Mouse (Mus musculus): ENCODE results near the gene Ski.
A peak's percentile ranks its signal among the peaks of the same experiment; 100 is the strongest.

Ski gene

DNA sequence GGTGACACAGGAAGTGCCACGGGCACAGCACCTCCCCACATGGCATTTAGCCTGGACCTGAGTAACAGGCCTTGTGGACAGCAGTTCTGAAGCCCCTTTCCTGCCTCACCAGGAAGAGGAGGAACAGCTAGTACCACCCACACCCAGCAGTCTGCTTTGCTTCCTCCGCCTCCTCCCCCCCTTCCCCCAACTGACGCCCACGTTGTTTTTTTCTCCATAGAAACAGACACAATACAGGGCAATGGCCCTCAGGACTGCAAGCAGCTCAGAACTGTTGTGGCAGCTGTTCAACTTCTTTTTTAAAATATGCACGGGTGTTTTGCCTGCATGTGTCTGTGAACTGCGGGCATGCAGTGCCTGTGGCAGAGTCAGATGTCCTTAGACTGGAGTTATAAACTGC lies 44.1 kb downstream of the Ski start:
- DNase-seq (ENCODE audit: low read depth, low spot score) = peak; percentile 71

DNA sequence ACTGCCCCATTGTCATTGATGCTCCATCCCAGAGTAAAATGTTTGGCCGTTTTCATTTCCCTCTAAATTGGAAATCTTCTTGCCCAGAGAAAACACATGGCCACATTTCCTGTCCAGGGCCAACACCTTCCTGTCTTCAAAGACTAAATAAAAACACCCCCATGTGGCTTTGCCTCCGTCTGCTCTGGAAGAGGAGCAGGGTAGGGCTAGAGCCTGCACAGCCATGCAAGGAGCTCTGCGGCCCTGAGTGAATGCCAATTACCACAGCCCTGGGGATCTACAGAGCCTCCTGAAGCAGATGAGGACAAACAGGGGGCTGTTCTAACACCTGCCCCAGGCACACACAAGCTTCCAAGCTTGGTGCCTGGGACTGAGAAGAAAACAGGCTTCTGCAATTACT lies 46.2 kb downstream of the Ski start:
- DNase-seq (ENCODE audit: low read depth, low spot score) = no peak

DNA sequence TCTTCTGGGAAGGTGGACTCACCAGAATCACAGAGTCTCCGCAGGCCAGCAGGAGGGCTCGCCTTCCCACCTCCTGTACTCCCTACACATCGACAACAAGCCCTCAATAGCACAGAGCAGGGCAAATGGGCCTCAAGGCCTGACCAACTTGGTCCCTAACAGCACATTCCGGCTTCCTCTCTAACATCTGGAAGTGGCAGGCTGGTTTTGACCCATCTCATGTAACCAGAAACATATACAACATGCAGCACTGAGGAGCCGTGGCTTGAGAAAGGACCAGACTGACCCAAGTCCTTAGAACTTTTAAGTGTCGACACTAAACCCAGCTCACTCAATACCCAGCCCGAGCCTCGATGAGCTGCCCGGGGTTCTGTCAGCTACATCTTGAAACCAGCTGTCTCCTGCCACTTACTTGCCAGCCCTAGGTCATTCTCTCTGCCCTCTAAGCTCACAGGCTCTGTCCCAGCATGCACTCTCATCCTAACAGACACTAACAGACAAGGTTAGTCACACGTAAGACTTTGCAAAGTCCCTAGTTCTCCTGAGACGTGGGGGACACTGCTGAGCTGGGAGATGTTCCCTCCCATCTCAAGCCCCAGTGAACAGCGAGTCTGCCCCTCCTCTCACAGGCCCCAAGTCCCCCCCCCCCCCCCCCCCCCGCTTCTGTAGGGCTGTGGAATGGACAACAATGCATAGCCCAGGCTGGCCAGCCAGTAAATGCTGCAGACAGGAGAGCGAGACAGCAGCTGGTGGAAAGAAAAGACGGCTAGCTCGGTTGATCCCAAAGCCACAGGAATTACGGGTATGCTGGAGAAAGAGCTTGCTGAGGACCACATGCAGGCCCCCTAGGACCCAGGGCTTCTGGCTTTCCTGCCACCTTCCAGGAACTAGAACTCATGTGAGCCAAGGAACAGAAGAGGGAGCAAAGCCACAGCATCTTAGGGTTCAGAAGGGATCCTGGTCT lies 48.3 kb downstream of the Ski start:
- DNase-seq (ENCODE audit: low read depth, low spot score) = no peak

DNA sequence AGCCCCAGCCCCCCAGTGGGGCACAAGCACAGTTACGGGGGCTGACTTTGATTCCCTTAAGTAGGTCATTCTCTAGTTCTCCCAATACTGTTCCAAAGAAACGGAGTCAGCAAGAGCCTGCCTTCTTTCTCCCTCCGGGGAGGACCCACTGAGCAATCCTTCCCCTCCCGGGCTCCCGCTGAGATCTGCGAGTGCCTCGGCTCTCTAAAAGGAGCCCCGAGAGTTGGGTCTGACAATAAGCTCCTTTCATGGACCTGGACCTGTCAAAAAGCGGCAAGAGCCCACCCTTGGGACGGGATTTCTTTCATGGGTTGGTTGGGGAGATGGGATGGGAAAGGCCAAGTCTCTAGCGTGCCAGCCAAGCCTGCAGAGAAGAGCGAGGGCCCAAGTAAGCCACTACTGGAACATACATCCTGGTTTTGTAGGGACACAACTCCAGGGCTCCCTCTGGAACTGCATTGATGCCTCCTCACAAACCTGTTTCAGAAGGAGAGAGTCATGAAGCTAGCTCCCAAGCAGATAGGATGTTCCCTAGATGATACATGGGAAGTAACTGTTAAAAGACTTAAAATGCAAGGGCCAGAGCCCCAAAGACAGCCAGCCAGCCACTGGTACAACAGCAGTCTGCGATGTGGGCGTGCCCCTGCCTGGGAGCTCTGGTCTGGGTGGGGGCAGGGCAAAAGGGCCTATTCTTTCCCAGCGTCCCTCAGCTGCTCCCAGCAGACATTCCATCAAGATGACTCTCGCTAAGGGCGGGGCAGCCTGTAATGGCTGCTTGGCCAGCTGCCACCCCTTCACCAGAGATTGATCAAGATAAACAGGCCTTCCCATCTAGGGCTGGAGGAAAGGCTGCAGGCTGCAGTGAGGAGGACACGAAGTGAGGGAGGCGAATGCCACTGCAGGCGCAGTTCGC lies 49.2 kb downstream of the Ski start:
- peak; percentile 93 for DNase-seq (ENCODE audit: low read depth, low spot score)

DNA sequence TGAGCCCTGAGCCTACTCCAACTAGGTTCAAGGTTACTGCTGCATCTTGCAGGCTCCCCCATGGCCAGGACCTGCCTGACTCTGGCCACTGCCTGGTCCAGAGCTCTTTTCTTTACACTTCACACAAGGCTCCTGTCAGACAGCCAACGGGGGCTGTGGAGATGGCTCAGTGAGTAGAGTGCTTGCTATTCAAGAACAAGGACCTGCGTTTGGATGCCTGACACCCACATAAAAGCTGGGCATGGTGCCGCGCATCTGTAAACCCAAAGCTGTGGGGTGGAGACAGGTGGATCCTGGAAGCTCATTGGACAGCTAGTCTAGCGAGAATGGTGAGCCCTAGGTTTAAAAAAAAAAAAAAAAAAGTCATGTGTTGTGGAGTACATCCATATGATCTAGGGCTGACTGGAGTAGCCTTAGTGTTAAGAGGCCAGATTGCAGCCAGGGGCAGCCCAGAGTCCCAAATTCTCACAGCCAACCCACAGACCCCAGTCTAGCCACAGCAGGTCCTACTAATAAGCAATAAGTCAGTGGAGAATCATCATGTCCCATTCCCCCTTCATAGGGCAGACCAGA lies 50.3 kb downstream of the Ski start:
- DNase-seq (ENCODE audit: low read depth, low spot score) = no peak

DNA sequence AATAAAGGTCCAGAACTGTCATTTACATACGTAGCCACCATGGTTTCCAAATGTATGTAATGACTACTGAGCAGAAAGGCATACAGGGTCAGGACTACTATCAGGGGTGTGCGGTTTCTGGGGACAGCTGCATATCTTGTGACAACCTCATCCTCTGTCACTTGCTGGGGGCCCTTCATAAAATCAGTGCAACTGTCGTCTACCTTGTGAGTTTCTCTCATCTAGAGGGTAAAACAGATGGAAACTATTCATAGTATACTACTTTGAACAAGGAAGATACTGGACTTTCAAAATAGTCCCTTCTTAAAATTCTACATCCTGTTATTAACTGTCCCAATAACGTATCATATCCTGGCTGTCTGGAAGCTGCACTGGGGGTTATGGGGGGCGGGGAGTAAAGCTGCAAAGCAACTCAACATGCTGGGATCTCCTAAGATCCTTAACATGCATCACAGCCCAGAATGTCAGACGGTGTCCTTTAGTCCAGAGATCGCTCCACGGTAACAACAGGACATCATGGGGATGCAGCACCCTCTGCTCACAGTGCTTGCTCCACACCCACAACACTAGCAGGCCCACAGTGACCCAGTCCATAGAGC lies 51.7 kb downstream of the Ski start:
- DNase-seq (ENCODE audit: low read depth, low spot score) = no peak

DNA sequence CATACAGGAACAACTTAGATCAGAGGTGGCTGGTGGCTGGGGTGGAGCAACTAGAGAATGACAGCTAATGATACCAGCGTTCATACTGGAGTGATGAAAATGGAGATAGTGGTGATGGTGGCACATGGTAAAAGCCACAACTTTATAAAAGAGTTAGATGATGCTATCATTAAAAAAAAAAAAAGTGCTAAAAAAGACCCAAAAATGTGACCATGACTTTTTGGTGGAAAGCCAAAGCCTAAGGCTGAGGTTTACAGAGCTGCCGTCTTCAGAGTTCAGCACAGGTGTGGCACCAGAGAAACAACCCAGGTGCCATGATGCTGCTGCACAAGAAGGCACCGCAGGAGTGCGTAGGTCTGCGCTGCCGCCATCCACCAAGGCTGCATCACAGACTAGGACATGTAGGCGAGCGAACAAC lies 53.5 kb downstream of the Ski start:
- no peak for DNase-seq (ENCODE audit: low read depth, low spot score)

DNA sequence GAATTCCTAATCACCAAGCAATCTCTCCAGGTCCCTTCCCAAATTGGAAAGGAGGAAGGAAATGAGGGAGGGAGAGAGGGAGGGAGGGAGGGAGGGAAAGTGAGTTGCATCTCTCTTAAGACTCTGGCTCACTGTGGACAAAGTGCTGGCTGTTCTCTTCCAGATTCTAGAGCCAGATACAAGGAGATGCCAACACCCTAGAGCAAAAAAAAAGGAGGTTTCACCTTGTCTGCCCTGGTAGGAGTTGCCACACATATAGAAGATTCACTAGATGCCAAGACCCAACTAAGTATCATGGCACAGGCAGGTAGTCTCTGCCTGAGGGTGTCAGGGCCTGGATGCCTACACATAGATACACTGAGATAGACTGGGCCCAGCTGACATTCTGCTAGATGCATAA lies 56.5 kb downstream of the Ski start:
- no peak for DNase-seq (ENCODE audit: low read depth, low spot score)

DNA sequence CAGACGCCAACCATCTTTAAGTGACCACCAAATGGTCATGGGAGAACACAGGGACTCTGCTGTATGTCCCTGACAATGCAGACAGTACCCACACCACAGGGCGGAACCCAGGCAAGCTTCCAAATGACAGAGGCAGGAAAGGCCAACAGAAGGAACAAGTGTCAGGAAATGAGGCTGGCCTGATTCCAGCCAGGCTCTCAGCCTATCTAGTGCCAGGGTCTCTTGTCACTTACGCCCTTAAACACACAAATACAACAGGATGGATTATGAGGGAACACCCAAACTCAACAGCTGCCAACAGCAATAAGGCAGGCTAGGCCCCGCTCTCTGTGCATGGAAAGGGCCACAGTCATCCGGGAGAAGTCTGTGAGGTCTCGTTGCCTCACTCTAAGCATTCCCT lies 57.8 kb downstream of the Ski start:
- DNase-seq (ENCODE audit: low read depth, low spot score) = no peak

DNA sequence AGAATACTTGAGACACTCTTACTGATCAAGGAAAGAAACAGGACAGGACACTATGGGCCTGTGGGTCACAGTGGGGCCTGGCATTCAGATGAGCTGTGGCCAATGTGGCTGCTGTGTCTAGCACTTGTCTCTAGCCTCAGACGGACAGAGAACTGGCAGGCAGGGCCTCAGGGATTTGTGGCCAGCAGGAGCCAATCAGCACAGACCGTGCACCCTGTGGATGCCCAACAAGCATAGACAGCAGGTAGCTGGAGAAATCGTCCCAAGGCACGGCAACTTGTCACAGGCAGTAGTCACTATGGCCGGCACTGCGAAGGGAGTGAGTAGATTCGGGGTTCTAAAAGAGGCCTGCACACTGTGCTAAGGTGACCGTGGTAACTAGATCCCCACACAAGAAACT lies 58.7 kb downstream of the Ski start:
- peak; percentile 61 for DNase-seq (ENCODE audit: low read depth, low spot score)

DNA sequence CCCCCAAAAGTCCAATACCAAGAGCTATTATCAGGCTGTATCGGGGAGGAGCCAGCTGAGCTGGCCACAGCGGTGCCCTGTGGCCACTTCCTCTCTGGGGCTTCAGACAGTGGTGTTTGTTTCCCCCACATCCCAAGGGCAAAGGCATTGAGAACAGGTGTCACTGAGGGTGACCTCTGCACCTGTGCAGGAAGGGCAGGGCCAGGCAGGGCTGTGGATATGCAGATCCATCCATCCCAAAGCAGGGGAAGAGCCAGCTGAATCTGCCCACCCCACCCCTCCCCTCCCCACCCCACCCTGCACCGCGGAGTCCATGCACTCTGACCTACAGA lies 59.1 kb downstream of the Ski start:
- DNase-seq (ENCODE audit: low read depth, low spot score) = peak; percentile 90

DNA sequence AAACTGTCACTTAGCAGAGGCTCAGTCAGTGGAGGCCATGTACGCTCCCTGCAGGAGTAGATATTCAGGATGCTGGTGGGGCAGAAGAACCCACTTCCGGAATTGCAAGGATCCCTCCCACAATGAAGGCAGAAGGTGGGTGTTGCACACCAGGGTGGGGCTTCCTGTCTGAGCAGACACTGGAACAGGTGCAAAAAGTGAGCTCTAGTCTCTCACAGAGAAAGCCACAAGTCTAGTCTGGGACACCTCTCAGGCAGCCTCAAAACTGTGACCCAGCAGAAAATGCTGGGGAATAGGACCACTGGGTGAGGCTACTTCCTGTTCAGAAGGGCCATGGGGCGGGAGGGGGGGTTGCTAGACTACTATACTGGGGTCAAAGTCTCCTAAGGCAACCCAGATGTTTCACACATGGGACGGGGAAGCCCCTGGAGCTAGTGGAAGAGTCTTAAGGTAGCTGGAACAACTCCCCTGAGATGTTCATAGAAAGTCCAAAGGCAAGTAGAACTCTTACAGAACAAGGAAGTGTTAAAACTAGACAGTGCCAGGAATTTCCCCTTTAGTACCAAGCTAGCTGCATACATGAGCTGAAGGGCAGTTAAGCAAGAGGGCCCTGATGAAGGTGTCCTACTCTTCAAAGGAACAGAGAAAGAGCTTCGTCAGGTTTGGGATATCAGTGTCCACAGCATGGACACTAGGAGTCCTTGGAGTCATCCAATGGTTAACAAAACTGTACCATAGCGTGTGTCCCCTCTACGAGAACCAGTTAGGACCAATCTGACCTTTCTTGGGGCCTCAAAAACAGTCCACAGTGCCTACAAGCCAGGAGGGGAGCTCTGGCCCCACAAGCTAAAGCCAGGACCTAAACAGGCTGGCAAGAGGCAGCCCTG lies 59.7 kb downstream of the Ski start:
- peak; percentile 72 for DNase-seq (ENCODE audit: low read depth, low spot score)

DNA sequence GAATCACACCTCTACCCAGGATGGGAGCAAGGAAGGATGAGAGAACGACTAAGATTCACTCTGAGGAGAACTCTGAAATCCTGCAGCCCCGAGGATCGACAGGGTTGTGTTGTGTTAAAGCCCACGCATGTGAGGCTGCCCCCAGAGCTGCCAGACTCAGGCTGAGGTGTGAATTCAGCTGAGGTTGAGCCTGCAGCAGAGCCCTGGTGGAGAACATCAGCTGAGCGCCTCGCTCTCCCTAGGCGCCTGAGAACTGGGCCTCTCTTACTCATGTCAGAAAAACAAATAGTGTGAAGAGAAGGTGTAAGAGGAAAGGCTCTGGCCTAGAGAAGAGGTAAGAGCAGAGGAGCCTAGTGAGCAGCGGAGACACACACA lies 63.9 kb downstream of the Ski start:
- DNase-seq (ENCODE audit: low read depth, low spot score) = no peak

DNA sequence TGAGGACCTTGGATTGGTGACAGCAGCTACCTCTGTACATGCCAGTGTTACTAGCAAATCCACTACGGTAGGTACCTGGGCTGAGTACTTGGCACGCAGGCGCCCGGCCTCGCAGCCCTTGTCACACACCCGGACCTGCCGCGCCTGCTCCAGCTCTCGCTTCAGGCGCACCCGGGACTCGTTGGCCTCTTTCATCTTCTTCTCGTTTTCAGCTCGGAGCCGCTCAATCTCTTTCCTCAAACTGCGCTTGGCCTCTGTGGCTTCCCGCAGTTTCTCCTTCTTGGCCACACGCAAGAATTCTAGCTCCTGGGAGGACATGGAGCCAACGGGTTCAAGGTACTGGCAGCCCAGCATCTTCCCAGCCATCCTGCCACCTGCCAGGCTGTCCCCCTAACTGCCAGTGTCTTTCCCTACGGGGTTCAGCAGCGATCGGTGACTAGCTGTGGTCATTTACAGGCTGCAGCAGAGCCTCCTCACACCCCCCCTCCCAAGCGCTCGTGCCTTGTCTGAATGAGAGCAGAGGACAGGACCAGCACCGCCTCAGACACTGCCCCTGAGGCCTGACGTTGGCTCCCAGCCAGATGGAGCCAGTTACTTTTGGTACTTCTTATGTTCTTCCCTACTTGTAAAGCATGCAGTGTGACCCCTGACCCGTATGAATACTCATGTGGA lies 64.4 kb downstream of the Ski start:
- no peak for DNase-seq (ENCODE audit: low read depth, low spot score)

DNA sequence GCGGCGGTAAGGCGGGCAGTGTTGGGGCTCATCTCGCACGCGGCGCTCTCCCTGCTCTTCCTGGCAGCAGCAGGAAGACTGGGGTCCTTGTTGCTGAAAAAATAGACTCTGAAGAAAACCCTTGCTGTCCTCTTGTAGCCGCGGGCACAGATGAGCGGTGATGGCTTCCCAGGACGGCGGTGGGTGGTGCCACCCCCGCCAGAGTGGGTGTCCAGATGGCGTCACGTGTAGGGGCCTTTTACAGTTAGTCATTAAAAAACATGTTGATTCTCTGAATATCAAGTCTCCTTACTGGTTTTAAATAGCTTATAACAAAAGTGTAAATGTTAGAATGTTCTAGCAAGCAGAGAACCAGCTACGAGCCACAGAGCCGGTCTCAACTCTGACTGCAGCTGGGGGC lies 65.7 kb downstream of the Ski start:
- no peak for DNase-seq (ENCODE audit: low read depth, low spot score)

DNA sequence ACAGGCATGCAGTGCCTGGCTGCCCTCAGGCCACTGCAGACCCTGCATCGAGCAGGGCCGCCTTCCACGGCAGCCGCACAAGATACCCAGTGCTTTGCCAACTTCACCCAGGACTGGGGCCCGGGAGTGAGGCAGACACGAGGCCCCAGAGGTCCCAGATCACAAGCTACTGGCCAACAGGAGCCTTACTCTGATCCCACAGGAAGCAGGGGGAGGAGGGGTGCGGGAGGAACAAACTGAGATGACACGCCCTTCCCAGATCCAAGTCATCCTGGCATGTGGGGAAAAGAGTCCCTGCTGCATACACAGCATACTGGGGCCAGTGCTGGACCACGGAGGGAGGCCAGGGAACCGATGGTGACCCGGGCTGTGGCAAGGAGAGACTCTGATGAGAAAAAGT lies 67.4 kb downstream of the Ski start:
- DNase-seq (ENCODE audit: low read depth, low spot score) = peak; percentile 47

DNA sequence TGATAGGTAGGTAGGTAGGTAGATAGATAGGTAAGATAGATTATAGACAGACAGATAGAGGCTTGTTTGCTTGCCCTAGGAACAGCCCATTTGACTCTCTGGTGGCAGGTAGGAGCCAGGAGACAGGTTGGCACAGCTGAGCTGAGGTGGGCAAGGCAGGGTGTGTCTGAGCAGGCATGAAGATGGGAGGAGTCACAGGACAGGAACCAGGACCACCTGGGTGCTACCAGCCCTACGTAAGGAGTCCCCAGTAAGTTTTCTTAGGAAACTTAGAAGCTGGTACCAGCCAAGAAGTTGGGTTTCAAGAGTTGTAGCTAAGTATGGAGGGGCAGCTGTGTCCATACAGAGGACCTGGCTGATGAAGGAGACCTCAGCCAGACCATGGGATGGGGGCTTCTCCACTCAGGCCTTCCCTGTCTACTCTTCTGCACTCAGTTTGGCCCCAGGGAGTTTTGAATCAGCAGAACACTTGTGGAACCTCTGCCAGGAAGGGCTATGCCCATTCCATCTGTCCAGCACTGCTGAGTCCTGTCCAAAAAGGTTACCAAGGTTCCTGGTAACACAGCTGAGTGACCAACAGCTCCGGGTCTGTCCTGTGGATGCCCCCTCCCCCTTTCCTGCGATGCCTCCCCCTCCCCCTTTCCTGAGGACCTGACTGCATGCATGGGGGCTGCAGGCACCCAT lies 68.9 kb downstream of the Ski start:
- DNase-seq (ENCODE audit: low read depth, low spot score) = no peak

DNA sequence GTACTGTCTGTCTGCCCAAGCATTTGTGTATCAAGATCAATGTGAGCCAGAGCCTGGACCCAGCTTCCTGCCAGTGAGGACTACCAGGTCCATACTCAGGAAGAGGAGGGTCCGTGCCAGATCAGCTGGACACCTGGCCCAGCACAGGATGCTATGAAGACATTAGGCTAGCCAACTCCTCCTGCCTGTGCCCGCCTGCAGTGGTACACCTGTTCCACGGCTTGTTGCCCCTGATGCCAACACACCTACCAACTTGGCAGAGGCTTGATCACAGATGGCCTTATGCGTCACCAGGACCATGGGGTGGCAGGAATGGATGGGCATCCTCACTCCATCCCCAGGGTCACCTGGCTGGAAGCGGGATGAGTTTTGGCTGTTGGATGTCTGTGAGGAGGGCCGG lies 69.9 kb downstream of the Ski start:
- no peak for DNase-seq (ENCODE audit: low read depth, low spot score)

DNA sequence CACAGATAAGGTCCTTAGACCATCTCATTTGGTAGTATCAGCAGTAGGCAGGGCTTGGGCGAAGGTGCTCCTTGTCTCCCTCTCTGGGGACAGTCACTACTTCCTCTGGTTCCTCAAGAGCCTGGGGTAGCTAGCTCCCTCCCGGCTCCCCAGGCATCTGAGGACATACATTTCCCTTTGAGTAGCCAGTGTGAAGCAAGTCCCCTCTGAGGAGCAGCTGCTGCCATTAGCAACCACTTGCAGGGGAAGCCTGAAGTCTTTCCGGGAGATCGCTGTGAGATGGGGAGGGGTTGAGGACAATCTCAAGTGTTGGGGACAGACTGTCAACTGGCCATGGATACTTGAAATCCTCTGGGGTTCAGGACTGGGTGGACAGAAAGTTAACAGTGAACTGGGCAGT lies 70.5 kb downstream of the Ski start:
- DNase-seq (ENCODE audit: low read depth, low spot score) = no peak

DNA sequence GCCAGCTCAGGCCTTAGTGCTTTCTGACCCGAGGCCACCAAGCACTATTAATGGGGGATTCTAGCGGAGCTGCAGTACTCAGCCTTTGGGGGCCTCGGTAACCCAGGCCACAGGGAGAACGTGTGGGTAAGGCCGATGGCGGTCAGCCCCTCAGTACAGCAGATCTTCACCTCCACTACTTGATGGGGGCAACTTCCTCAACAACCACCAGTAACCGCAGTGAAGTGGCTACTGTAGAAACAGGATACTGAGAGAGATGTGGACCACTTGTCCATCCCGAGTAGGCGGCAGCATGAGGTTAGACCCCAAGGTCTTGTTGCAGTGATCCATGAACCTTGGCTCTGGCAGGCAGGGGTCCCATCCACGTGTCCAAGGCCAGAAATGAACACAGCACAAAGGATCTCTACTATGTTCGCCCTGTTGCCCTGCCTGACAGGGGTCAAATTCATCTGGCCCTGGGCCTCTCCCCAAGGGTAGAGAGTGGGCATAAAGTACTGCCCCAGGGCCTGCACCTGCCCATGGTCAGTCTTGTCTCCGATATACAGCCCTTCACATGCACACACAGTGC lies 71.1 kb downstream of the Ski start:
- DNase-seq (ENCODE audit: low read depth, low spot score) = no peak

Data from ES-CJ7 (cell line).